Mouse (Mus musculus) erythroblast, embryonic 14.5 days (primary cell): Measurements from ENCODE around the gene Bola2.

Experiments used
- GATA1 ChIP-seq: IDR thresholded peaks from 2 replicates; pipeline ENCODE4 v1.6.1; 2012; ENCODE audit warnings: low read length, inconsistent platforms, mixed read lengths
- TAL1 ChIP-seq: IDR thresholded peaks from 3 replicates; pipeline ENCODE4 v1.6.1; 2012; ENCODE audit warnings: low read length, inconsistent platforms, mixed read lengths

- no peak for TF ChIP-seq GATA1
- no peak for TF ChIP-seq TAL1
Measured at GRCm38 (mm10) chr7:126657522-126657921, 37.7 kb upstream of the Bola2 start.
